Mouse (Mus musculus): ENCODE measurements around the gene Ints7. TPM values are rescaled to one million over a fixed set of nuclear protein-coding genes. Genes with fewer than 3 reads are reported as not detected.
A peak's percentile ranks its signal among the peaks of the same experiment; 100 is the strongest.

Ints7 gene
- 10 to 100 TPM; 29.0 to 36.4 (median 32.3) TPM for total RNA-seq (2022)

GRCm38 (mm10) chr1:191575458-191576247 is at the start of gene Ints7, which contains the start of gene Dtl:
TSS of gene Ints7 (plus strand) at chr1:191575636.
TSS of gene Dtl (minus strand) at chr1:191575544.
- peak; percentile 98 for DNase-seq (ENCODE audit: low spot score in 2 of 2)

DNA sequence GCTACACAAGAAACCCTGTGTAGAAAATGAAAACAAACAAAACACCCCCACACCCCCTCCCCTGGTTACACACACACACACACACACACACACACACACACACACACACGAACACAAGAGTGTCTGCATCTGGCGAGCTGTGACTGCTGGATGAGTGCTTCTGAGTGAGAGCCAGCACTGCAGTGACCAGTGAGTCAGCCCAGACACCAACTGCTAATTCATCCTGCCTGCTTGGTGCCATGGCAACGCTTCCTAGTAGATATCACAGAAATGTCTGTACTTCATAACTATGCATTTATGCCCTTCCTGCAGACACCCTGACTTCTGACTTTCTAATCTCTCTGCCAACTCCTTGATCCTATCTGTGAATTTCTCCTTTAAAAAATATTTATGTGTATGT is 48.3 kb upstream of the Ints7 start:
- peak in 1 of 2 experiments; percentile 53 for DNase-seq (ENCODE audit: low spot score in 2 of 2)

GRCm38 (mm10) chr1:191527921-191528612 is 47.4 kb upstream of the Ints7 start:
- no peak for DNase-seq (ENCODE audit: low spot score in 2 of 2)

- DNase-seq (ENCODE audit: low spot score in 2 of 2) = no peak
These were observed 46.0 kb upstream of the Ints7 start for GRCm38 (mm10) chr1:191529406-191529805.

- no peak for DNase-seq (ENCODE audit: low spot score in 2 of 2)
These were observed 44.4 kb upstream of the Ints7 start for GRCm38 (mm10) chr1:191531023-191531422.

GRCm38 (mm10) chr1:191534896-191535295 is 40.5 kb upstream of the Ints7 start:
- DNase-seq (ENCODE audit: low spot score in 2 of 2) = no peak

DNA sequence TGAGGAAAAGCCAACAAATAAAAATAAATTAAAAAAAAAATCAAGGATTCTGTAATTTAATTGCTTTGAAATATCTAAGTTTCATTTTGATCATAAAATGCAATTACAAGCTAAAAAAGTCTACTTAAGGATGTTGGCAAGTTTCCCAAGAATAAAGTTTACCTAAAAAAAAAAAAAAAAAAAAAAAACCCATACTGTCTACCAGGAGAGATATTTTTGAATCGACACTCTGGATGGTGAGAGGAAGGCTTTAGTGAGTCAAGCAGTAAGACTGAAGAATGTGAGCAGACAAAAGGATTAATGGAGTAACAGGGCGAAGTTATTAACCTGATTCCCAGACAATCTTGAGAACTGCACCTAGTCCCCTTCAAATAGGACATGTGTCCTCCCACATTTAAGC is 35.1 kb upstream of the Ints7 start:
- no peak for DNase-seq (ENCODE audit: low spot score in 2 of 2)

- DNase-seq (ENCODE audit: low spot score in 2 of 2) = peak; percentile 40 to 72
These were observed 34.4 kb upstream of the Ints7 start for GRCm38 (mm10) chr1:191541014-191541413.

- no peak for DNase-seq (ENCODE audit: low spot score in 2 of 2)
These were observed 33.8 kb upstream of the Ints7 start for GRCm38 (mm10) chr1:191541619-191542018.

GRCm38 (mm10) chr1:191543747-191544146 is 31.7 kb upstream of the Ints7 start:
- no peak for DNase-seq (ENCODE audit: low spot score in 2 of 2)

DNA sequence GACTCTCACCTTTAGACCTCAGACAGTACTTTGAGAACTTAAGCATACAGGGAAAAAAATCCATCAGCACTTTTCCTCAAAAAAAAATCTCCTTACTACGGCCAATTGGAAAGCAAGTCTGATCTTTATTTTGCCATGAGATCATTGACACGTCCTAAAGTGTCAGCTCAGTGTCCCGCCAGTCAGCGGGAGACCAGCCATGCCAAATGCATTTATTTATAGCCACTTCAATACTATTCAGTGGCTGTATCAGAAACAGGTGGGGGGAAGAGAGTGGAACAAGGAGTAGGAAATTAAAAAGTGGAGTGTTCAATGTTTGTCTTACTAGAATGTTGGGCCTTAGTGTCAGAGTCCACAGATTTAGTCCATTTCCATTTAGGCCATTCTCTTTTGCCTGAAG is 24.6 kb upstream of the Ints7 start:
- DNase-seq (ENCODE audit: low spot score in 2 of 2) = no peak

- no peak for DNase-seq (ENCODE audit: low spot score in 2 of 2)
These were observed 18.3 kb upstream of the Ints7 start for GRCm38 (mm10) chr1:191557109-191557508.

DNA sequence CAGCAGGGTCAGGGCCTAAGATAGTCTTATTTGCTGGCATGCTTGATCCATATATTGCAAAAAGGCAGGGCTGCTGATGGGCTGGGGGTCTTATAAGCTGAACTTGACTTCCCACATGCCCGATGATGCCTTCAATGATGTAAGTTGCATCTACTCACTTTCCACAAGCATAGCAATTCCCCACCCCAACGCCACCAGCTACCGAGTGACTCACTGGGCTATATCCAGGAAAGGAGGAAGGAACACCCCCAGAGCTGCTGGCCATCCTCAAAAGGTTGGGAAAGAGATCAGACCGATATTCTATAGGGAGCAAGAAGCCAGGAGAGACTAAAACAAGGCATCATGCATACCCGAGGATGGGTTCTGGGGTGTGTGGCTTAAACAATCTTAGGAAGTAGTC is 15.7 kb upstream of the Ints7 start:
- DNase-seq (ENCODE audit: low spot score in 2 of 2) = no peak

DNA sequence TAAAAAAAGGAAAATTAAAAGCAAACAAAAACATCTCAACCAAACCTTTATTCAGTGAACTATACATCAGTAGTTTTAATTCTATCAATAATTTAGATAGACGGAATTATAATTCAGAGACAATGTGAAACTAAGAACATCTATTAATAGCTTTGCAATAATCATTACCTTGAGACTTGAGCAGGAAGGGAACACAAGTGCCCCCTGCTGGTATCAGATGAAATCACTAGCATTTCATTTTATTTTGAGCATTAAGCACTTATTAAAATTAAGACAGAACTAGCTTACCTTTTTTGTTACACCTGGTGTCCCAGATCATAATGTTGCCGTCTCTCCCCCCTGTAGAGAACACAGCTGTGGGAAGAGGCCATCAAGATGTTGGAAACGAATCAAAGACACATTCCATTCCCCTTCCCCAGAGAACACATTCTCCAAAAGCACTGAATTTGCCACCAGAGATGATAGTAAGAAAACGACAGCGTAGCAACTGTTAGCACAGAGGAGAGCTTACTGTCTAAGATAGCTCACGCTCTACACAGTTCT is 12.5 kb upstream of the Ints7 start:
- DNase-seq (ENCODE audit: low spot score in 2 of 2) = no peak

DNA sequence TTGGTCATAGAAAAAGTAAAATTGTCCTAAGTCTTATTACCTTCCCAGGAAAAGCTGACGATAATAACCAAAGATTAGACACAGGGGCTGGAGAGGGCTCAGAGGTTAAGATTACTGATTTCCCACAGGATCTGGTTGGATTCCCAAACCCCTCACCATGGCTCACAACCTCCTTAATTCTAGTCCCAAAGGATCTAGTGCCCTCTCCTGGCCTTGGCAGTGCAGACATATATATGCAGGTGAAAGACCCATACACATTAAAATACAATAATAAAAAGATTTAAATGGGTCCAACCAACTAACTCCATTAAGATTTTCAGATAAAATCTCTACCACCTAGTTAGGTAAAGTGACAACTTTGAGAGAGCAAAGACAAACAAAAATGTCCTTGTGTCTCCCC is 7.6 kb upstream of the Ints7 start:
- DNase-seq (ENCODE audit: low spot score in 2 of 2) = no peak

- no peak for DNase-seq (ENCODE audit: low spot score in 2 of 2)
These were observed 5.8 kb upstream of the Ints7 start for GRCm38 (mm10) chr1:191569625-191570024.

GRCm38 (mm10) chr1:191570415-191570814 is 5.0 kb upstream of the Ints7 start:
- DNase-seq (ENCODE audit: low spot score in 2 of 2) = no peak

DNA sequence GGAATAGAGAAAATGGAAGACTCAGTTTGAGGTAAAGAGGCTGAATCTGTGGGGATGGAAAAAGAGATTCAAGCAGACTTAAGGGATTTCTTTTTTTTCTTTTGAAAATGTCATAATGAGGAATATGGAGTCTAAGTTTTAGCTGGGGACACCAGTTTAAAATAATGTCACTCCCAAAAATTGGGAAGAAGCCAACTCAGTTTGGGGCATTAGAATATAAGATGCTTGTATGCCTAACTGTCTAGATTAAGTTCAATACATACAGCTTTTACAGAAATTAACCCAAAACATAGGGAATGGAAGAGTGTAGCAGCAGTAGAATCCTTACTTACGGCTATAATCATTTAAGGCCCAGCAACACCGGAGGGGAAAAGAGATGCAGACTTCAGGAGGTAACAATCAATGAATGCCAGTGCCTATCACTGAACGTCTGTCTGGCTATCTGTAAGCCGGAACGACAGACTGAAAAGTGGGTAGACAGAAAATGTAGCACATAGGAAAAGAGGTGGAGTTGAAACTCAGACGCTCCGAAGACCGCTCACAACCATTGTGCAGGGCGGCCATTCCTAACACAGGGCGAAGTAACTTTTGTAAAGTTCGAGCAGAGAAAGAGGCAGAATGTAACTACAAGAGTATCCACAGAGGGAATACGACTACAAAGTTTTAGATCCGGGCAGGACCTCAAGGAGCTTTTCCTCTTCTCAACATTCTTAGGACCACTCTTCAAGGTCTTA is 1.4 kb upstream of the Ints7 start:
- DNase-seq (ENCODE audit: low spot score in 2 of 2) = no peak

GRCm38 (mm10) chr1:191574871-191575457 is 472 bp upstream of the Ints7 start:
- no peak for DNase-seq (ENCODE audit: low spot score in 2 of 2)

DNA sequence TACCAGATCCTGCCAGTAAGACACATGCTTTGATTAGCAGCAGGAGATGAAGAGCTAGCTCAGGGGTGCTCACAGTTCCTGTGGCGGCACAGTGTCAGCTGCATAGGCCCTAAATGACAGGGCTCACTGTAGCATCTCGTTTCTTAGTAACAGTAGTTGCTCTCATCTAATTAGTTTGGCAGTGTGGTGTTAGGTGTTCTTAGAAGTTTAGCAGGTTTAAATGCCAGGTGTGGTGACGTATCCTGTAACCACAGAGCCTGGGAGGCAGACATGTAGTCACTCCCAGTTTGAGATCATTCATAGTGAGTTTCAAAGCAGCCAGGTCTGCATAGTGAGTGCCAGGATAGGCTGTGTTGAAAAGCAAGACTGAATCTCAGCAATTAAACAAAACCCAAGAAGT is 4.1 kb downstream of the Ints7 start:
- no peak for DNase-seq (ENCODE audit: low spot score in 2 of 2)

DNA sequence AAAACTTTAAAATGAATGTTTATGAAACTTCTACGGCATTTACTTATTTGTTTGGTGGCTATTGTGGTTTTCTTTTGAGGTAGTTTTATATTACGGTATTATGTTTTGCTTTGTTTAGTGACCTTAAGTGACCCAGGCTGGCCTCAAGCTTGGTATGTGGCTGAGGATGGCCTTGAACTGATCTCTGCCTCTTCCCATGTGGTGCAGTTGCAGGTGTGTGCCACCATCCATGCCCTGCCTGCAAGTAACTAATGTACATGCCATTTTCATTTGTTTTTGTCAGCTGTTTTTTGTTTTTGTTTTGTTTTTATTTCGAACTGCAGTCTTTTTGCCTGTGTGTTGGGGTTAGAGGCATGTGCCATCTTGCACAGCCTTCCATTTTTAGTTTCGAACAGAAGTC is 6.2 kb downstream of the Ints7 start:
- no peak for DNase-seq (ENCODE audit: low spot score in 2 of 2)
